Mouse (Mus musculus): ENCODE measurements around the gene Nptn. TPM values are rescaled to one million over a fixed set of nuclear protein-coding genes. Genes with fewer than 3 reads are reported as not detected.

Gene Nptn
- total RNA-seq, 1 experiment from 2014 or later: 159 TPM

DNA sequence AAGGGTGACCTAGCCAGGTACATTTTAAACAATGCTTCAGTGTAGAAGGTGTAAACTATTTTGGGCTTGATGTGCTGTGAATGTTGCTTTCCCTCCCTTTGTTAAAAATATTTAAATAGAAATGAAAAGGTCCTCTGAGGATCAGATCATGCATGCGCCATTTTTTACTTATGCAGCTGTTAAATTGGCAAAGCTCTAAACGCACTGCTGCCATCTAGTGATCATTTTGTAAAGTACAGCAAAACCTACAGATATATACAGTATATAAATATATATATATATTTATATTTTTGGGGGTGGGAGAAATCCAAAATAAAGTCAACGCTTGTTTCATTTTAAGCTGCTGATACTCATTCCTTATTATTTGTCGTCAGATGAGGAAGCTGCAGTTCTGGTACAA is 70.0 kb downstream of the Nptn start:
- peak; percentile 12 for DNase-seq

DNA sequence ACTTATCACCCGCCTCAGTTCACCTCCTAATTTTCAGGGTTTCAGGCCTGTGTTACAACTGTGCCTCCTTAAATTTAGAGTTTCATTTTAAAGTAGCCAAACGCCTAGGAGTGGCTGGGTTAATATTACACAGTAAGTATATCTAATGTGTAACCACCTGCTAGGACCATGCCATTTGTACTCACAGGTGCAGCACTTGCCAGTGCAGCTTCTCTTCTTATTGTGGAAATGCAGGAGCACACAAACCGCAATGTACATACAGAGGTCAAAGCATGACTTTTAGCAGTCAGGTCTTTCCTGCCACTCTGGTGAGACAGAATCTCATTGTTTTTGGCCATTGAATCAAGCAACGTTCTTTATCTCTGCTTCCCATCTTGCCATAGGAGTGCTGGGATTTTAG is 72.5 kb downstream of the Nptn start:
- DNase-seq: no peak

DNA sequence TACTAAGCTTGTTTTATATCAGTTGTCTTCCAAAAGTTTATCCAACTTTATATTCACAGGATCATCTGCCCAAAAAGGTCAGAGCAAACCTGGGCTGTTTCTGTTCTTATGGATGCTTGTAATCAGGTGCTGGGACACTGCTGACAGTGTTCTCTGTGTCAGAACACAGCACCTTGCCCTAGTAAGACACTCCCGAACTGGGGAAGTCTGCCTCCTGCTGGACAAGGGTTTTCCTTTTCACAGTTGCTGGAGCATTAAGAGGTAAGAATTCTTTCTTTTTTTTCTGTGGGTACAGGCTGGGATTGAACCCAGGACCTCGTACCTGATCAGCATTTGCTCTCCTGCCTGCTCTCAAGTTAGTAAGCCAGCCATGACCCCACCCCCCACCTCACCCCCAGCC is 74.4 kb downstream of the Nptn start:
- DNase-seq: peak; percentile 50

DNA sequence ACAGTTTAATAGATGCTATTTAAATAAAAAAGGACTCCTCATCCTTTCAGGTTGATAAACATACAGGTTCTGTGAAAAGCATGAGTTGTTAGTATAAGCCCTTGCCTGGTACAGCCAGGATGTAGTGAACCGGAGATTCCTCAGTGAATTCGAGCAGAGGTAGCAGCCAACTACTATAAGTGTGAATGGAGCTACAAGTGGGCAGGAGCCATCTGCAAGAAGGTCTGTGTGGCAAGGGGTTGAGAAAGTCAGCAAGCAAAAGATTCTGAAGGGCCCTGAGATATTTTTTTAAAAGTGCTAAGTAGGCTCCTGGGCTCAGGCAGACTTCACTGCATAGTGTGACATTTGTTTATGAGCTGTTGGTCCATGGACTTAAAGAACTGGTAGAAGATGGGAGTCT is 74.8 kb downstream of the Nptn start:
- DNase-seq: no peak

DNA sequence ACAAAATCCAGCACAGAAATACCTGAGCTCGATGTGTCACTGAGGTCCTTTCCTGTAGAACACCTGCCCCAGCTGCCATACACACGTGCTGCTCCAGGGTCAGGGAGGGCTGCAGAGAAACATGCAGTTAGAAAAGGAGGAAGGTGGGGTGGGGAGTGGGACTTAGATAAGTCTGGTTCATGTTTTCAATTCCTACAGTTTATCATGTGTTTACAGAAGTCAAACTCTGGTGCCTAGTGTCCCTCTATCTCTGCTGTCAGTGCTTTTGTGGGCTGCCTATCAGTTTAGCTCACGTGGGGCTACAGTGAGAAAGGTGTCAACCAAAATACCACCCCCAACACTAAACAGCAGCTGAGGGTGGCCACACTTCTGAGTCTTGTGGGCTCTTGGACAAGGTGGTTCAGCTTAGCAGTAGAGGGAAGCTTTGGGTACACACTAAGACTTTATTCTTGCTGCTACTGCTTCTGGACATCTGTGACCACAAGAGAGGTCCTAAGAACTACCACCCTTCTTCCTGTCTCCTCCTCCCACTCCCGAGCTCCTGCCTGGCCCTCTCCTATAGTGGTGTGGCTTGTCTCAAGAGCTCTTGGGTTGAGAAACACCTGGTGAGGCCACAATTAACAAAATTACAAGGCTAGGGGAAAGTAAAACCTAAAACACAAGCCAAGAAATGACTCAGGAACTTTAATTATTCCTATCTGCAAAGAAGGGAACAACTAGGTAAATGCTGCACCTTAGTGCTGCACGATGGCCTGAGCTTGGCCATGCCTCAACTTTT is 75.9 kb downstream of the Nptn start:
- no peak for DNase-seq

DNA sequence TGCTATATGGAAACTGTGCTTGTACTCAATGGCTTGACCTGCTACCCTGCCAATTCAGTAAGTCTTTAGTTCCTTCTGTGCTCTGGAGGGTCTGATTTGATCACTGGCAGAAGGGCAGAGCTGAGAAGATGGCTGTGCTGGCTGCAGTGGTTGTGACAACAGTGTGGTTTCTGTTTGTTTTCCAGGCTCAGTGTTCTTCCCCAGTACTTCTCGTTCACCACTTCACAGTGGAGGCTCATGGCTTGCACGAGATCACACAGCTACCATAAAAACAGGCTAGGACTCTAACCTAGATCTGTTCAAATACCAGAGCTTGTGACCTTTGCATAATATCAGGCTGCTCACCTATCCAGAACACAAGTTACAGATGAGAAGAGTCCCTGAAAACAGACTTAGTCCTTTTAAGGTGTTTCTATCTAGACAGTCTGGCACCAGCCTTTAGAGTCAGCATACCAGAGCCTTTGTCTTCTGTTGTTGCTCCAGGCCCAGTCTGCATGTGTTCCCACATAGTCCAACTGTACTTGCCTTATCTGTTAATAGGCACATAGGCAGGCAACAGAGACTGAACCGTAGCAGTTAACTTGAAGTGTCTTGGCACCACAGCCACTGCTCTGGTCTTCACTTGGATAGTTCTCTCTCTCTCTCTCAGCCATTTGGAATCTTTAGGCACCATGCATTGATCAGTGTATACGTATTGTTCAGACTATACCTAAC is 76.7 kb downstream of the Nptn start:
- no peak for DNase-seq

DNA sequence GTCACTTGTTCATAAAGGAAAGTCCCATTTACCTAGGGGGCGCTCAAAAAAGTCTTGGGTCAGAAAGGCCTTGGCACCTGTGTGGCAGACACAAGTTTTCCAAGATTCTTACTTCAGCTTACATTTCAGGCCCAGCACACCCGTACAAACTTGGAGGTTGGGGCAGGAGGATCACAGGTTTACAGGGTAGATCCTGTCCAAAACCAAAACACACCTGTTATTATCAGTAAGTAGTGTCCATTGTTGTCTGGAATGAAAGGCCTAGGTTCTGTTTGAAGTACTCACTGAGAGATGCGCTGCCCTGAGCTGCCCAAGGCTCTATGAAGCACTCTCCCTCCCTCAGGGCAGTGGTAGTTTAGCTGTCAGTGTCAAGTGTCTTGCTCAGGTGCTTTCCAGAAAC is 77.3 kb downstream of the Nptn start:
- no peak for DNase-seq

DNA sequence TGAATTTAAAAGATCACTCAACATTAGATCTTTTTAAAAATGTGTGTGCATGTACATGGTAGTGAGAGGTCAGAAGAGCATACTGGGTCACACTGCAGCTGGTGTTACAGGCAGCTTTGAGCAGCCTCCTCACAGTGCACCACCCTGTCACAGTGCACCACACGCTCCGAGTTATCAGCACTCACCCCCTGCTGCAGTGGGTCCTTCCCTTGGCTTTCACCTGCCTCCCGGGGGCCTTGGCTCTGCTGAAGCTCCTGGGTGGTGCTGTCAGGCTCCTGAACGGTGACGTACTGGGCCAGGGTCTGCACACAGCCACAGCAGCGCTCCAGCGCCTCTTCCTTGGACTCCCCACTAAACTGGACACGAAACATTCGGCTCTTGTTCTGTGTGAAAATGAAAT is 77.9 kb downstream of the Nptn start:
- no peak for DNase-seq

DNA sequence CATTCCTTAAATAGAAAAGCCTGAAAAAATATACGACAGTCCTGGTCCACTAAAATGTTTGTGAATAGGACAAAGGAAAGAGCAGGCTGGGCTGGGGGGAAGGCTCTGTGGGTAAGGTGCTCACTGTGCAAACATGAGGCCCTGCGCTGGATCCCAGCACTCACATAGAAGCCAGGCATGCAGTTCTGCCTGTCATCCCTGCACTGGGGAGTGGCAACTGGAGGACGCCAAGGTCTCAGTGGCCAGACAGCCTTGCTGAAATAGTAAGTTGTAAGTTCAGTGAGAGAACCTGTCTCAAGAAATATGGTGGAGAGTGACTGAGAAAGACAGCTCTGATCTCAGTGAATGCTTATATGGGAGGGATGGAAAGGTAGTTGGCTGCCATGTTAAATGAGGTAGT is 78.6 kb downstream of the Nptn start:
- no peak for DNase-seq

DNA sequence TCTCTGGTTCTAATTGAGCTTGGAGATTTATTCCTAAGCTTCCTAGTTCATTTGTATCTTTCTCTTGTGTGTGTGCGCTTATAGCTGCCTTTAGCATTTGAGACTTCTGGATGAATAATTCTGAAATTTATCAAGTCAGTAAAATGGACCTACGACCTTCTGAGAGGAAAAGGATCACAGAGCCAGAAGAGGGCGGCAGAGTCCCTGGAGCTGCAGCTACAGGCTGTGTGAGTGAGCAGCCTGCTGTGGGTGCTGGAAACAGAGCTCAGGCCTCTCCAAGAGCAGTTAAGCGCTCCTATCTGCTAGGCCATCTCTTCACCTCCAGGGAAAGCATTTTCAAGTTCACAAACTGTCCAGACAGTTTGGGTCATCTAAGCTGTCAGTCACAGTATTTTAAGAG is 80.0 kb downstream of the Nptn start:
- no peak for DNase-seq

DNA sequence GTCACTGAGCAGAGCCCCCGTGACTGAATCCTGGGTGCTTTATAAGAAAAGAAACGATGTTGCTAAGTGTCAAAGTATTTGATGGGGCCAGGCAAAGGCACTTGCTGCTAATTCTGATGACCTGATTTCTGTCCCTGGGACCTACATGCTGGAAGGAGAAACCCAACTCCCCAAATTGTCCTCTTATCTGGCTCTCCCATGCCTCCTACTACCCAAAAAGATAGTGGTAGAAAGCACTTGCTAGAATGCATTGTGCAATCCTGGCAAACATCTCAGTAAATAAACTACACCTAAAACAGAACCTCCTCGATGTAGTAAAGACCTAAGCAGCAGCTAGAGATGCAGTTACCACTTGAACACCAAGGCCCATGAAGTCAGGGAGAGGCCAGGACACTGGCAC is 80.8 kb downstream of the Nptn start:
- DNase-seq: no peak

DNA sequence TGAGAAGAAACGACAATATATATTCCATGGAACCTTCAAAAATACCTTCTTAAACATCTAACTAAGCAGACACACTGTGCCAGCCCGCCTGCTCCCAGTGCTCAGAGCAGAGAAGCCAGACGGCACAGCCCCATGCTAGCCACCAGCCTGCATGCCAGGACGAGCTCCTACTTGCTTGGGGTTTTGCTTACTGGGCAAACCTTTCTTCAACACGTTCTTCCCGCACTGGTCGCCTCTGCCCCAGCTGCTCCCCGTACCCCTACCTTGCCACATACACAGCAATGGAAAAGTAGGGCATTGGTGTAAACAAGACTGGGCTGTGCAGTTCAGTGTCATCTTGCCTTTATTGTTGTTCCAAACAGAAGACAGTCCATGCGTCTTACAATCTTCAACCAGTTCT is 83.5 kb downstream of the Nptn start:
- DNase-seq: no peak

DNA sequence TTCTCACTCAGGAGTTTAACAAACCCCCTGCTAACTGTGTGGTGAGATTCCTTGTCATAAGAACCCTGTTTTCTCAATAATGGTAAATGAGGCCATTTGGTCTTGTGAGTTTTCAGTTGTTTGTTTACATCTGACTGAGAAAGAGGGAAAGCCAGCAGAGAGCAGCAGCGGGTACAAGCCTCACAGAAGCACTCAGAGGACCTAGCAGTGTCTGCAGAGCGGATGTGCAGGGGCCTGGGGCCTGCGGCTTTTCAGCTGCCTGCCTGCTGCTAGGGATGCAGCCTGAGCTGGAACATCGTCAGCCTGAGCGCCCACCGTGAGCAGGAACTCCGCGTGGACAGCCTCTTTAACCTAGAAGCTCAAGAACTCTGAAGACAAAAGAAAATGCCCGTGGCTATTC is 84.2 kb downstream of the Nptn start:
- no peak for DNase-seq

DNA sequence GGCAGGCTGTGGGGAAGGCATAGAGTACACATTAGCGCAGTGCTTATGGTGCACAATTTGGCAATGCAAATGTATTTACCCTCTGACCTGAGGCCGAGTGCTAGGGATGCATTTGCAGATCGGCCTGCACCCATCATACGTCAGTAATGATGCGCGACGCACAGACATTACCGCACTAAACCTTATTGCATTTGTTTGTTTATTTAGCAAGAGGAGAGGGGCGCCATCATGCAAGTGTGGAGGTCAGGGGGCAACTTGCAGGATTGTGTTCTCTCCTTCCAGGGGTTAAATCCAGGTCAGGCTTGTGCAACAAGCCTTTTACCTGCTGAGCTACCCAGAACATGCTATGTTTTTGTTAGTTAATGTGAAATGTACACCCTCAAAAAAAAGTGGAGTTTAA is 85.2 kb downstream of the Nptn start:
- DNase-seq: no peak

DNA sequence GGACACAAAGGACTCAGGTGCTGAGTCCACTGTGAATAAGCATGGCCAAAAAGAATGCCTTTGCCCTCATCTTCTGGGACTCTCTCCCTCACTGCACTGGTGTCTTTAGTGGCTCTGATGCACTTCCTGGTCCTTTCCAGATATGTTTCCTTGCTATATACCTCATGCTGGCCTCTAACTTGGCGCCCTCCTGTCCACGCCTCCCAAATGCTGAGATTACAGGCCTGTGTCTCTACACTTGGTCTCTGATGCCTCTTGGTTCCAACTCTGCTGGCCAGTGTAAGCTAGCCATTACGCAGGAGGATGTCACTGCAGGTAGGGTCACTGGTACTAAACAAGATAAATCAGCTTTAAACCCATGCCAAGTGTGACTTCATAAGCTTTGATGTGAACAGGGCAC is 86.1 kb downstream of the Nptn start:
- DNase-seq: no peak

DNA sequence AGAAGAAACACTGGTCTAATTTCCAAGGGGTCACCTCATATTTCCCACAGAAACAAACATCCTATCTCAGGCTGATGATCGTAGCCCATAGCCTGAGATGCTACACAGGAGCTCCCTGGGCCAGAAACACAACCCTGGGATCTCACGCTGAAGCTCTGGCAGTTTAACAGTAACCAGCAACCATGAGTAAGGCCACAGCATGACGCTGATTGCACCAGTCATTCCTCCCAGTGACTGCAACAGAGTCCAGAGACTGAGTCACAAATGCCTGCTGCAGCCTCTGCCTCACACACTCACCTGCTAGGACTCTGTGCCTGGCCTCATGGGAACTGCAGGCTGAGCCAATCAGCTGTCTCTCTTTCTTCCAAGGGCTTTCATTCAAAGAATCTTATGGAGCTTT is 87.0 kb downstream of the Nptn start:
- DNase-seq: peak; percentile 62

DNA sequence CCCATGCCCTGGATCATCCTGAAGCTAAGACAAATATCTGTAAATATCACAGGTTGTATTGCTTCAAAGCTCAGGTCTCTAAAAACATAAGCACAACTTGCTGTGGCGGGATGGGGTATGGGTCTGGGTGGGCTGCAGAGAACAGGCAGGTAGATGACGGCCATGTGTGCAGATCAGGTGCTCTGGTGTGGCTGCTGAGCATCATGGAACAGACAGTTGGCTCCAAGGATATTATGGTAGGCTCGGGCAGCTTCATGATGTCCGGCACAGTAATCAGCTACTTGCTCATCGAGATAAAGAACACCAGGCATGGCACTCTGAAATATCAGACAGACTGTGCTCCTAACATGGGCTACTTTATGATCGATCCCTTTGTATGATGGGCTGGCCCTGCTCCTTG is 87.8 kb downstream of the Nptn start:
- DNase-seq: no peak

DNA sequence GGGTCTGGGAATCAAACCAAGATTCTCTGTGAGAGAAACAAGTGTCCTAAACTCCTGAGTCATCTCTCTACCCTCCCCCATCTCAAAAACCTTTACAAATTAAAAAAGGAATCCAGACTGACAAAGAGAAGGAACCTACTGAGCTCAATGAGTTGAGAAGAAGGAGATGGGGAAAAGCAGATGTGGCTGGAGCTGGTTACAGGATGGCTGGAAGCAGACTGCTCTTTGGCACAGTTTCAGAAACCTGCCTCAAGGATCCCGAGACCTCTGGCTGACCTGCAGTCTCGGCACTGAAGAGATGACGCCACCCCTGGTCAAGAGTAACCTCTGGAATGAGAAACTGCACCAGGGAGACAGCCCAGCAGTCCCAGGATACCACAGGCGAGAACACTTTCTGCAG is 90.4 kb downstream of the Nptn start:
- DNase-seq: peak; percentile 85

DNA sequence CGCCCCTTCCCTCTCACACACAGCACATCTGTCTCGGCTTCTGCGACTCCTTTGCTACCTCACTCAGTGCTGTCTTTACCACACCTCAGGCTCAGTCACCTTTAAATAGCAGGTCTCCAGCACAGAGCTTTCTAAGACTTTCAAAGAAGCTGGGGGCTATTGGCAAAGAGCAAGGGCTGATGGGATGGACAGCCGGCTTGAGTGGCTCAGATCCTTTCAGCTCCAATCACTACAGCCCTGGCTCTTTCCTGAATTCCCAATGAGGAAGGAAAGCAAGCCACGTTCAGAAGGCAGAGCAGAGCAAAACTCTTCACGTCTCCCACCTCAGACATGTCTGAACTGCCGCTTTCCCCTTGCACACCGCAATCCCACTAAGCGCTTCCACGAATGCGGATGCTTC is 92.7 kb downstream of the Nptn start:
- no peak for DNase-seq

DNA sequence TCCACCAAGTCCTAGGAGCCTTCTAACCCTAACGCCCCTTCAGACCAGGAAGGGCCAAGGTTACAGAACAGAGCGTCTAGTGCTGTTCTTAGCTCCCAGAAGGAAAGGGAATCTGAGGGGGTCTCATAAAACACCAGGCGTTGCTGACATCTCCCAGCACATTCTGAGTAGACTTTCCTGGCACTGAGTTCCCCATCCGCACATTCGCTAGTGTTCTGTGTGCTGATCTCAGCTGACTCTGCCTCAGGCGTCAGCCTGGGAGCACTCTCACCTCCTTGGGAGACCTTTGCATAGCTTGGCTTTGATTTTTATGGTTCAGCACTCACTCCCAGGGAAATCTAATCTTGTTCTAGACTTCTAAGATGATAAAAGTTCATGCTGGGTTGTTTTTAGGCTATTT is 93.3 kb downstream of the Nptn start:
- DNase-seq: peak; percentile 21

DNA sequence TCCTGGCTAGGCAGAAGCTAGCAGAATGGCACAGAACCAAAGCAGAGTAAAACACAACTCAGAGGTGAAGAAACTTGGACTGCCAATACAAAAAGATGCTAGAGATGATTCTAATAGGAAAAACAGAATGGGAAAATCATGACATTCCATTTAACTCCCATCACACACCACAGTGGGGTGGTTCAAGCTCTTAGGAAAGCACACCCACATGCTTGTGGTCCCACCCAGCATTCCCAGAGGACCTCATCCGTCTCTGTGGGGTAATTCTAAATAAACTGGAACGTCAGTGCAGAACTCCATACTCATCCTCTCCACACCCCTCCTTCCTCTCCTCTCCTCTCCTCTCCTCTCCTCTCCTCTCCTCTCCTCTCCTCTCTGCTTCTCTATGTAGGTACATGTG is 99.4 kb downstream of the Nptn start:
- DNase-seq: no peak

DNA sequence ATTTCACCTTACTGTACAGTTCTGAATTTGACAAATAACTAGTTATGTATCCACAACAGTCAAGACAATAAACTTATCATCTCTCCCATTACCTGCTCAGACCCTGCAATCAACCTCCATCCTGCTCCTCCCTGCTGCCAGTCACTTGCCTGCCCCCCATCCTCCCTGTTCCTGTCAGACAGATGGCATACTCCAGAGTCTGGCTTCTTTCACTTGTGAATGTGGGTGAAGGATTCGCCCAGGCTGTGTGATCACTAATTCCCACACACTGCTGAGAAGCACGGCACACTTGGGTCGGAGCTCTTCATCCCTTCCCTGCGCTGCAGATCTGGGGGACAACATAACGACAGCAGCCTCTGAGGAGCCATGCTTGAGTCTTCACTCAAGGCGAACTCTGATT is 100.1 kb downstream of the Nptn start:
- no peak for DNase-seq

DNA sequence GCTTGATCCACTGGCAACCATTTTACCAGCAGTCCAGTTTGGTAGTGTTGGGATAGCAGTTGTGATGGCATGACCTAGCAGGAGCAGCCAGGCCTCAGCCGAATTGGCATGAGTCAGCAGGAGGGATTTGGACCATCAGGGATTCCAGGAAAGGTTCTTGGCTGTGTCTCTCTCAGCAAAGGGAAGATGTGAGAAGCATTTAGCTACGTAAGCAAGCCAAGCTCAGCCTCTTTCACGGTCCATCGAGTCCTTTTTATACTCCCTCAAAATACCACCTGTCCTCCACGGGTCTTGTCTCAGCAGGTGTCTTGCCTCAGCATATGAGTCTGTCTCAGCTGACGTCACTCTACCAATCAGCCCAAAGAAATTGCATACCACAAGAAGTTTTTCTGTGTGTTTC is 101.3 kb downstream of the Nptn start:
- DNase-seq: no peak

DNA sequence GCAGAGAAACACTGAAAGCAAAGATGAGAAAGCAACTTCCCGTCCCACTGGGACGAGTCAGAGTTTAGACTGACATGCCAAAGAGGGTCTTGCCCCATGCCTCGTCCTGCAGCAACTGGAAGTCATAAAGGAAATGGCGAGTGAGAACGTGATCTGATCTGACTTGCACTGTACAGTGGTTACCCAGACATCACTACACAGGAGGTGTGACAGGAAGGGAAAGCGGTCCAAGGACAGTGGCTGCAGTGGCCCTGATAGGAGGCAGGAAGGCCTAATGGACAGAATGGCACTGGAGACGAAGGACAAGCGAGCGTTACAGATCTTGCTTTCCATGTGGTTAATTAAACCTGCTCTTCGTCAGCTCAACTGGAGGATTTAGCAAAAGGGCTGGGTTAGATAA is 103.2 kb downstream of the Nptn start:
- no peak for DNase-seq
